Mouse (Mus musculus) frontal cortex, postnatal 10 days (tissue): ENCODE results near the gene Ssbp3.

Experiments used
- DNase-seq, 2 experiments: peaks; one replicate each; pipeline ENCODE4 v3.0.0; 2022; ENCODE audit warnings: low spot score in 2 of 2, mixed read lengths in 1 of 2

The Ssbp3 gene

DNA sequence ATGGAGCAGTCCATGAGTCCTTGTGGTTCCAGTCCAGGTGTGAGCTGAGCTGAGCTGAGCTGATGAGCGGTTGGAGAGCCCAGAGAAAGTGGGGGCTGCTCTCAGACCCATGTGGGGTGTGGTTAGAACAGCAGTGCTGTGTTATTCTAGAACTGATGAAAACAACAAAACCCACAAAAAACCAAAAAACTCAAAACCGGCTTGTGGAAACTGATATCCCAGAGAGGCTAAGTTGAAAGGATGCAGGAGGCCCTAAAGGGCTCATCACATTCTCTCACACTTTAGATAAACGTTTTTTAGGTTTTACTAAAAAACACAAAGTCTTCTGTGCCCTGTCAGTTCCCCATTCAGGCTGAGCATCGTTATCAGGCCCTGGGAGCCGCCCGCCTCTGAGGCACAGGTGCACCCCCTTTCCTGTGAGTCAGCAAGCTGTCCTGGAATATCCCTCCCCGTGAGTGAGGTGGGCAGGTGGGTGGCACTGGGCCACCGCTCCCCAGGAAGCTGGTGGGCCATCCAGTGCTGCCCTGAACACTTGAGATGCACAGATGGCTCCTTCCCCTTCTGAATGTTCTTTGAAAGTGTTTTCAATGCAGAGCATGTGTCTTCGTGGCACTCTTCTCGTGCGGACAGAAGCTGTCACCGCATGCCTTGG is 24.6 kb downstream of the Ssbp3 start:
- no peak for DNase-seq

GRCm38 (mm10) chr4:106935583-106935935 is 25.1 kb downstream of the Ssbp3 start:
- no peak for DNase-seq

GRCm38 (mm10) chr4:106936041-106936440 is 25.5 kb downstream of the Ssbp3 start:
- no peak for DNase-seq

DNA sequence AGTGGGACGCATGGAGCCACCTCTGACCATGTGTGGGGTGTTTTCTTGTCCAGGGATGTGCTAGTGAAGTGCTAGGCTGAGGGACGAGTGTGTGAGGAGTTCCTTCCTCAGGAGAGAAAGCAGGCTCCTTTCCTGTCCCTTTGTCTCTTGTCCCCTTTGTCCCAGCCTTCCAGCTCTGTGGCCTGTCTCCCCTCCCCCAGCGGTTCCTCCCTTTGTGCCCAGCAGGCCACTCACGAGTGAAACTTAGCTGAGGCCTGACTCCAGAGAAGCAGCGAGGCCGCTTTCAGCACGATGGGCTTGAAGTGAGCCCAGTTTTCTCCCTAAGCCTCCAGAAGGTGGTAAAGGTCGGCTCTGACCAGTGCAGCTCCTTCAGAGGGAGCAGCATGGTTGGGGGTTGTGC is 26.2 kb downstream of the Ssbp3 start:
- DNase-seq, result no peak

DNA sequence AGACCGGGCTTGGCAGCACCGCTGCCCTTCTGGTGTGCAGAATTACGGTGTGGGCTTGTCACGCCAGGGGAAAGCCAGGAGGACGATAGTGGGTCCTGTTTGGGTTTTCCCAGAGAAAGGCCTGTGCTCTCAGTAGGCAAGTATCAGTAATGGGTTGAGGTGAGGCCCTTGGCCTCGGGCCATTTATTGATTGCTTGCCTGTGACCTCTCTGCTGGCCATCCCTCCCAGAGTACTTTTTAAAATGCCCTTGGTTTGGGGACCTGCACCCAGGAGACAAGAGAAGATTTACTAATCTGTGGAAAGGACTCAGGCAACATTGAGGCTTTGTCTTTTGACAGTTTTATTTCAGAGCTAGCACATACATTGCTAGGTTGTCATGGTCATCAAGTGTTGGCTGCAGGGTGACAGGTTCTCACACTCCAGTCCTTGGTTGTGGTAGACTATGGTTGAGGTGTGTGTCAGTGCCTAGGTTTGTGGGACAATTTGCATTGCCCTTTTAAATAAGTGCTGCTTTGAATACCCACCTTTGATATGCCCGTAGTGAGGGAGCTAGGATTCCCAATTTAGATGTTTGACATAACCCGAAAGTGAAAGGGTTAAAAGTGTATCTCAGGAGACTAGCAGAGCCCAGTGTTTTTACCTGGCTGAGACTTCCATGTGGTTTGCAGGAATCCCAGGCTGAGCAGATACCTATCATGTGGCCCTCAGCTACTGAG is 28.2 kb downstream of the Ssbp3 start:
- no peak for DNase-seq

- DNase-seq, result peak in 1 of 2 experiments; percentile 35
Measured at GRCm38 (mm10) chr4:106939223-106939918, 28.9 kb downstream of the Ssbp3 start.

DNA sequence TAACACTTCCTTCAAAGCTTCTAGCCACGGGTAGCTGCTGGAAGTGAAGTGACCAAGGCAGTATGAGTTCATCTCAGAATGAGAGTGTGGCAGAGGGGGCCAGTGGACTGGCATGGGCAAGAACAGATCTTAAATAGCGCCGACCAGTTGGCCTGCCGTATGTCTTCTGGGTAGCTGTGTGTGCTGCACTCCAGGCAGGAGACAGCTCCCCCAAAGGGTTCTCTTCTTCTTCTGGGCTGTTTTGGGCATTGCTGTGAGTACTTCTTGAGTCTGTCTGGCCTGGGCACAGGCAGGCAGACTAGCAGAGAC is 29.4 kb downstream of the Ssbp3 start:
- no peak for DNase-seq

DNA sequence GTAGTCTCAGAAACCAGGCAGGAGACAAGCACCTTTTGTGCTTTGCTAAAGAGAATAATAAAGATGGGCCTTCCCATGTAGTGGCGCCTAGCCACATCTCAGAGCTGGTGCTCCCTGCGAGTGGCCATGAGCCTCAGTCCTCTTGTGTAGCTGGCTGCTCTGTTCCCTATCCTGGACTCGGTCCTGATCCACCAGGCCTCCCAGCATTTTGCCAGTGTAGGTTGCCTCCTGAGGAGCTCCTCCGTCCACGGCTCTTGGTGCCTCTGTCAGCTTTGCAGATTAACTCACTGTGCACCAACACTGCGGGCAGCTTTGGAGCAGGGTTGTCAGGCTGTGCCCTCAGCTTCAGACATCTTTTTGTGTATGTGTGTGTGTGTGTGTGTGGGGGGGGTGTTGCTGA is 30.4 kb downstream of the Ssbp3 start:
- no peak for DNase-seq

- DNase-seq, result no peak
Measured at GRCm38 (mm10) chr4:106941475-106941874, 31.0 kb downstream of the Ssbp3 start.

DNA sequence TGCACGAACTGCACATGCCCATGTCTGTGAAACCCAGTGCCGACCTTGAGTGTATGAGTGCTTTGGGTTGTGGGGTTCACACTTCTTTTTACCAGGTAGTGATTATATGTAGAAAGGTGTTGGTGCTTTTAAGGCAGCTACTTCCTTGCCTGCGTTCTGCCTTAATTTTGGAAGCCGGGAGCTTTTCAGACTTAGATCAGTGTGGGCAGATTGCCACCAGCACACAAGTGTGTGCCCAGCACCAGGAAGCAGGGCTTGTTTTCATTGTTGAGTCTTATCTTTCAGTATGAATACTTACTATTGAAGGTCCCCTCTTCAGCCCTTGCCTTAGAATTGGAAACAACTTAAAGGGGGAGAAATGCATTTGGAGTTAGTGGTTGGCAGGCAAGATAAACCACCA is 32.0 kb downstream of the Ssbp3 start:
- no peak for DNase-seq

- DNase-seq, result no peak
Measured at GRCm38 (mm10) chr4:106943627-106944026, 33.1 kb downstream of the Ssbp3 start.

- DNase-seq, result no peak
Measured at GRCm38 (mm10) chr4:106944898-106945297, 34.4 kb downstream of the Ssbp3 start.

GRCm38 (mm10) chr4:106947741-106948140 is 37.2 kb downstream of the Ssbp3 start:
- no peak for DNase-seq

- DNase-seq, result no peak
Measured at GRCm38 (mm10) chr4:106948546-106948945, 38.0 kb downstream of the Ssbp3 start.

DNA sequence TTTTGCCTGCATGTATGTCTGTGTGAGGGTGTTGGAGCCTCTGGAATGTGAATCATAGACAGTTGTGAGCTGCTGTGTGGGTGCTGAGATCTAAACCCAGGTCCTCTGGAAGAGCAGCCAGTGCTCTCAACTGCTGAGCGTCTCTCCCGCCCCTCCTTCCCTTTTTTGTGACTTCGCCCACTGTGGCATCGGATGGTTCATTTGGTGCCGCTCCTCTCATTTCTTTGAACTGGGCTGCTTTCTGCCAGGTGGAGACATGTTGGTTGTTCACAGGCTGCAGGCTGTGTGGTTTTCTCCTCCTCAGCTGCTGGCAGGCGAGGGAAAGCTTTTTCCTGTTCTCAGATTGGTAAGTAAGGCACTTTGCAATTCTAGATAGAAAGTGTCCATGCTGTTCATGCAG is 38.7 kb downstream of the Ssbp3 start:
- DNase-seq, result no peak

DNA sequence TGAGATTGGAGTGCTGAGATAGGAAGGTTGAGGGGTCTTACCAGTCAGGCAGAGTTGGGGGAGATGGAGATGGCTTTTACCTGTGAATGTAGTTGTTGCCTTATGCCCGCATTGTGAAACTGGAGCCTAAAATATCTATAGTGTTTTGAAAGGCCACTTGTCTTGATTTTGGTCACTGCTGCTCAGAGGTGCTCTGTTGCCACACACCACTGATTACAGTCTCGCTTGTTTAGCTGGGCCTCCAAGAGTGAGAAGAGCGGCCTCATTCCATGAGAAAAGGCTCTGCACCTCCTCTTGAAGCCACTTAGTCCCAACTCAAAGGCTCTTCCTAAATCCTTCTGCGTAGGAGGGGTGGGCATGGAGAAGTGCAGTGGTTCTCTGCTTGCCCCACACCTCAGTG is 40.3 kb downstream of the Ssbp3 start:
- no peak for DNase-seq

GRCm38 (mm10) chr4:106951455-106951854 is 41.0 kb downstream of the Ssbp3 start:
- no peak for DNase-seq

DNA sequence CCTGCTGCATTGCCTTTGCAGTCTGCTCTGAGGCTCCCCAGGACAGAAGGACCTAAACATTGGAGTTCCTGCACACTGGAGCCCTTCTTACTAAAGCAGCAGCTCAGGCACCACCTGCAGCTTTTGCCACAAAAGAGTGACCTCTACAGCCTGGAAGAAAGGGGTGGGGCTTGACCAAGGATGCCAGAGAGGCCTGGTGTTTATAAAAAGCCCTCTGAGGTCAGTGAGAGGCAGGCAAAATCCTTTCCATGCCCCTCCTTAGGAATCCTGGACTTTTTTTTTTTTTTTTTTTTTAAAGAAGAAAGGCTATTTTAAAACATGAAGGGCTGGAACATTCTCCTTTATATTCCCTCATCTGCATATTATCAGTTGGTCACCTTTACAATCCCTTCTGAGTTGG is 42.7 kb downstream of the Ssbp3 start:
- no peak for DNase-seq

GRCm38 (mm10) chr4:106953760-106954159 is 43.3 kb downstream of the Ssbp3 start:
- DNase-seq, result no peak

- DNase-seq, result peak in 1 of 2 experiments; percentile 32
Measured at GRCm38 (mm10) chr4:106955729-106956712, 45.5 kb downstream of the Ssbp3 start.

- no peak for DNase-seq
Measured at GRCm38 (mm10) chr4:106958117-106958516, 47.6 kb downstream of the Ssbp3 start.

DNA sequence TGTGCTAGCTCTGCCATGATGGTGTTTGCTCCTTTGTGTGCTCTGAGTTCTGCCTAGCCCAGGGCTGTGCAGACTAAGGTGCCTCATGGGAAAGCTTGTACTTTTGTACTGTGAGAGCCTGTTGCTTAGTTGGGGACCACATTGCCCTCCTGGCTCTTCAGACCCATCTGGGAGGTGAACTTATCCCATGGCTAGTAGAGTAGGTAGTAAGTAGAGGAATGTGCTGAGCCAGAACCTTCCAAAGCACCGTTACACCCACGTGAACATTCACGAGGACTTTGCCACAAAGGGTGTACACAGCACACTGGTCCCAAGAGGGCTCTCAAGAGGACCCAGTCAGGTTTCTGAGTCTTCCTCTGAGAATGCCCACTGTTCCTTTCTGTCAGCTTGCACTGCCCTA is 48.1 kb downstream of the Ssbp3 start:
- DNase-seq, result no peak
